Mouse (Mus musculus): ENCODE results near the gene Prim1. TPM values are rescaled to one million over a fixed set of nuclear protein-coding genes. Genes with fewer than 3 reads are reported as not detected.
"Not testable (repeated sequence)": the region's sequence is repeated elsewhere in the genome, so short reads cannot be mapped to it uniquely, and the experiment has no call there.

The Prim1 gene
- total RNA-seq, 2 experiments from 2014 or later: 8.9 to 9.1 TPM

GRCm38 (mm10) chr10:128070432-128070831 lies 55.5 kb downstream of the Prim1 start:
- not testable (repeated sequence) for DNase-seq (ENCODE audit: low spot score in 2 of 2)

GRCm38 (mm10) chr10:128078269-128078668 lies 63.3 kb downstream of the Prim1 start:
- not testable (repeated sequence) for DNase-seq (ENCODE audit: low spot score in 2 of 2)

Other genes starting within 250 kb of the Prim1 start
- gene Rdh9, start 238.8 kb upstream of the Prim1 start, total RNA-seq (2021): under 1 TPM; 0.30 to 0.65 TPM
- under 1 TPM; 0.23 to 0.28 TPM for gene Rdh16, start 214.0 kb upstream of the Prim1 start, total RNA-seq (2021)
- gene Rdh19, start 165.2 kb upstream of the Prim1 start, total RNA-seq (2021): not detected
- gene Rdh16f2, start 148.7 kb upstream of the Prim1 start, total RNA-seq (2021): not detected
- not detected for gene Rdh7, start 126.4 kb upstream of the Prim1 start, total RNA-seq (2021)
- not detected for gene Sdr9c7, start 116.7 kb upstream of the Prim1 start, total RNA-seq (2021)
- gene Hsd17b6, start 7.6 kb upstream of the Prim1 start, total RNA-seq (2021): not detected
- 100 to 1,000 TPM; 337 to 359 TPM for gene Naca, start 20.4 kb downstream of the Prim1 start, total RNA-seq (2021)
- 100 to 1,000 TPM; 137 to 142 TPM for gene Ptges3, start 43.8 kb downstream of the Prim1 start, total RNA-seq (2021)
- 1,000 to 10,000 TPM; 1,718 to 1,797 TPM for gene Atp5b, start 68.1 kb downstream of the Prim1 start, total RNA-seq (2021)
- 10 to 100 TPM; 40.3 to 40.4 TPM for gene Baz2a, start 76.4 kb downstream of the Prim1 start, total RNA-seq (2021)
- gene Rbms2, start 165.1 kb downstream of the Prim1 start, total RNA-seq (2021): 10 to 100 TPM; 14.9 to 15.4 TPM
- gene Gls2, start 179.3 kb downstream of the Prim1 start, total RNA-seq (2021): 10 to 100 TPM; 33.0 to 39.9 TPM
- 10 to 100 TPM; 10.4 to 10.8 TPM for gene Spryd4, start 196.6 kb downstream of the Prim1 start, total RNA-seq (2021)
- gene Mip, start 210.7 kb downstream of the Prim1 start, total RNA-seq (2021): not detected
- gene Timeless, start 216.9 kb downstream of the Prim1 start, total RNA-seq (2021): 1 to 10 TPM; 7.0 to 9.2 TPM
- gene Apon, start 238.9 kb downstream of the Prim1 start, total RNA-seq (2021): not detected

Data from left cerebral cortex, adult 18-20 months (tissue).